Mouse (Mus musculus) mature B cell (primary cell): ENCODE measurements around the gene Ganc.

Experiments used
- in situ Hi-C: fragments of 300-500 bp; cut with MboI; formaldehyde crosslinking; loops from 2 replicates; pipeline ENCODE4 v1.14.3; 2019

Gene Ganc

DNA sequence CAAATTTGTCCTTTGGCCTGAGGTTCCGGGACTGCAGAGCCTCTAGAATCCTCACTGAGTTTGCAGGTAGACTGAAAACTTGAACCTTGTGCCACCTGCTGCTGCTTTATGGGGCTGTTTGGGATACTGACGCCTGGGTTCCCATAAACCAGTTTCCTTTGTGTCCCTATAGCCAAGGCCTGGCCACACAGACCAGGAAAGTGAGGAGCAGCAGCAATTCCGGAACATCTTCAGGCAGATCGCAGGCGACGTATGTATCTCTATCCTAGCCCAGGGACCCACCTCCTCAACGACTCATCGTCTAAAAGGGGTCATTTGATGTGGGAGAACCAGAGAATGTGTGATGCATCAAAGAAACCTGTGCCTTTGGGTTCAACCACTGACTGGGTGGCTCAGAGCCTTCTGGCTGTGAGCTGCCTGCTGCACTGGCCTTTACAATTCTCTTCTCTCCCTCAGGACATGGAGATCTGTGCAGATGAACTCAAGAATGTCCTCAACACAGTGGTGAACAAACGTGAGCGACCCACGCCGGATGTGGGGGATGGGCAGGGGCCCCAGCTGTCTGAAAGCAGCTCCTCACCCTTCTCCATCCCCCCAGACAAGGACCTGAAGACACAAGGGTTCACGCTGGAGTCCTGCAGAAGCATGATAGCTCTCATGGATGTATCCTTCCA is 98.4 kb downstream of the Ganc start:
- in situ Hi-C loops: no loop called here

DNA sequence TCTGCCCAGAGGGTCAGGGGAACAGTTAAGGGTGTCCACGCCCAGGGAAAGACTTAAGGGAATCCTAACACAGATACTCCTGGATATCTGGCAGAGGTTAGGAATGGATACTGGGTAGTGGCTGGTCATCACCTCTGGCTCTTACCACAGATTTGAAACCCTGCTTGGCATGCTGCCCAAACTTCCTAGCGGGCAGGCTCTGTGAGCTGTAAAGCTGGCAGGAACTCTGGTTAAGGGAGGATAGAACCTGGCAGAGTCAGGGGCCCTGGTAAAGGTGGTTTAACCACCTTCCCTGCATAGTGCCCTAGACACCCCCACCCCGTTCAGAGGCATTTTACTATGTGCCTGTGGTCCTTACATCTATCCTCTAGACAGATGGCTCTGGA is 98.9 kb downstream of the Ganc start:
- in situ Hi-C loops: no loop called here

DNA sequence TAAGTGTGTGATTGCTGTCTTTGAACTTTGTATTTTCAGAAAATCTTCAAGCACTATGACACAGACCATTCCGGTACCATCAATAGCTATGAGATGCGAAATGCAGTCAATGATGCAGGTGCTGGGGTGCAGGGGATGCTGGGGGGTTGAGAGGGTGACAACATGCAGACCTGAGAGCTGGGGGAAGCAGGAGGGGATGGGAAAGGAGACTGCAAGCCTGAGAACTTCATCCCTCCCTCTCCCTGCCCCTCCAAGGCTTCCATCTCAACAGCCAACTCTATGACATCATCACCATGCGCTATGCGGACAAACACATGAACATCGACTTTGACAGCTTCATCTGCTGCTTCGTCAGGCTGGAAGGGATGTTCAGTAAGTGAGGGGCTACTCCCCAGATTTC is 99.4 kb downstream of the Ganc start:
- in situ Hi-C loops: no loop called here

DNA sequence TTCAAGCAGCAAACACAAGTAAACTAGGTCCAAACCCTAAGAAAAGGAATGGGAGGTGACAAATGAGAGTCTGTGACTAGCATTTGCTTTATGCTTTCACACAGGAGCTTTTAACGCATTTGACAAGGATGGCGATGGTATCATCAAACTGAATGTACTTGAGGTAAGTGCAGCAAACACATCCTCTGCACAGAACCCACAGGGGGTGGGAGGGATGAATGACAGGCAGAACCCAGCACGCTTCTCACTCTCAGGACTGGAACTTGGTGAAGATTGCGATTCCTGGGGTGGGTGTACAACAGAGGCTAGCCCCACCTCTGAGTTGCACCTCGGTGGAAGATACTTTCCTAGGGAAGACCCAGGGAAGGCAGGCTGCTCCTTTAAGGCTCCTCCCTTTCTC is 100.3 kb downstream of the Ganc start:
- in situ Hi-C loops: no loop called here
